Mouse (Mus musculus): Measurements from ENCODE around the gene Gsk3a. TPM values are rescaled to one million over a fixed set of nuclear protein-coding genes. Genes with fewer than 3 reads are reported as not detected.
"Not testable (repeated sequence)": the region's sequence is repeated elsewhere in the genome, so short reads cannot be mapped to it uniquely, and the experiment has no call there.

The Gsk3a gene
- total and polyA plus RNA-seq, 2 experiments from 2014 or later: 21.0 to 150 TPM

DNA sequence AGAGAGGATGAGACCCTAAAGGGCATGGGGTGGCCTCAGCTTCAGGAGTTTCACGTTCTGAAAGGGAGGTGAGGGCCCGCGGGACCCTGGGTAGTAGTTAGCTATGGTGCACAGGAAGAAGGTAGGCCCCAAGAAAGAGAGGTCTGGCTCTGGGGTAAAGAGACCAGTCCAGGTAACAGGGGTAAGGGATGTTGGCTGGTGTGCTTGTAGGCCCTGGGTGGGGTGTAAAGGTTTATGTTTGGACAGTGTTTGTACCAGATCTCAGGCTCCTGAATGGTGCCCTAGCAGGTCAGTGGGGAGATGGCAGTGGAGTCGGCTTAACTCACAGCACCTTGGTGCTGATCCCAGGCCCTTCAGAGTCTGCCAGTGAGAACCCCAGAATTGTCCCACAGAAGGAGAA is 31.4 kb upstream of the Gsk3a start:
- 52% methylated on average over 4 of the region's 4 CpGs for WGBS
- ATAC-seq (no peak), DNase-seq (no peak)
- no peaks in the 10 kb centered on the region for H3K9me3 ChIP-seq (ENCODE audit: low read length)
- peak overlapping the region; percentile 83 for H3K4me2 ChIP-seq (ENCODE audit: low read depth)
- H3K36me3 ChIP-seq (ENCODE audit: insufficient read depth): peaks cover 34% of the 10 kb centered on the region
- peak overlapping the region; percentile 87 for H3K9ac ChIP-seq
- H3K4me3 ChIP-seq (ENCODE audit: low read depth, low read length): peak overlapping the region; percentile 98
- H3K4me1 ChIP-seq (ENCODE audit: insufficient read depth): peaks cover 14% of the 10 kb centered on the region
- H3K27me3 ChIP-seq (ENCODE audit: insufficient read depth, low read length): no peaks in the 10 kb centered on the region
- no peak overlapping the region; the same call in 1 of the 2 replicates for H3K27ac ChIP-seq (ENCODE audit: low read depth, low read length)
- TF ChIP-seq CTCF (IDR thresholded peaks at IDR 0.05; ENCODE audit: low read depth): no peak

GRCm38 (mm10) chr7:25268588-25268987 is 30.9 kb upstream of the Gsk3a start:
- Histone ChIP-seq H3K4me2 (ENCODE audit: low read depth) (peak overlapping the region; percentile 83), H3K27ac (ENCODE audit: low read depth, low read length) (peak overlapping the region; percentile 88), H3K4me1 (ENCODE audit: insufficient read depth) (peaks cover 14% of the 10 kb centered on the region), H3K4me3 (ENCODE audit: low read depth, low read length) (peak overlapping the region; percentile 98), H3K27me3 (ENCODE audit: insufficient read depth, low read length) (no peaks in the 10 kb centered on the region), H3K9ac (peak overlapping the region; percentile 87), H3K9me3 (ENCODE audit: low read length) (no peaks in the 10 kb centered on the region), H3K36me3 (ENCODE audit: insufficient read depth) (peaks cover 29% of the 10 kb centered on the region)
- WGBS: 3% methylated on average over 7 of the region's 7 CpGs
- TF ChIP-seq CTCF (IDR thresholded peaks at IDR 0.05; ENCODE audit: low read depth): no peak
- no peak for ATAC-seq
- no peak for DNase-seq

- peak overlapping the region; percentile 83 for H3K4me2 ChIP-seq (ENCODE audit: low read depth)
- under 1% methylated on average over 33 of the region's 33 CpGs for WGBS
- DNase-seq (peak; percentile 100), ATAC-seq (peak; percentile 94)
- H3K4me1 ChIP-seq (ENCODE audit: insufficient read depth): peaks cover 14% of the 10 kb centered on the region
- no peaks in the 10 kb centered on the region for H3K9me3 ChIP-seq (ENCODE audit: low read length)
- H3K27me3 ChIP-seq (ENCODE audit: insufficient read depth, low read length): no peaks in the 10 kb centered on the region
- H3K36me3 ChIP-seq (ENCODE audit: insufficient read depth): peaks cover 23% of the 10 kb centered on the region
- no peak for TF ChIP-seq CTCF (IDR thresholded peaks at IDR 0.05; ENCODE audit: low read depth)
- peak overlapping the region; percentile 87 for H3K9ac ChIP-seq
- H3K27ac ChIP-seq (ENCODE audit: low read depth, low read length): peak overlapping the region; percentile 91
- peak overlapping the region; percentile 98 for H3K4me3 ChIP-seq (ENCODE audit: low read depth, low read length)
These were observed 30.3 kb upstream of the Gsk3a start for GRCm38 (mm10) chr7:25267751-25268463.

- DNase-seq (peak; percentile 99), ATAC-seq (peak; percentile 84)
- H3K36me3 ChIP-seq (ENCODE audit: insufficient read depth): peaks cover 17% of the 10 kb centered on the region
- peak within 1 kb of the TSS; percentile 87 for H3K9ac ChIP-seq
- TF ChIP-seq CTCF (IDR thresholded peaks at IDR 0.05; ENCODE audit: low read depth): no peak; the same call in 1 of the 2 replicates
- H3K4me3 ChIP-seq (ENCODE audit: low read depth, low read length): peak within 1 kb of the TSS; percentile 98
- no peaks in the 10 kb centered on the region for H3K9me3 ChIP-seq (ENCODE audit: low read length)
- peaks cover 14% of the 10 kb centered on the region for H3K4me1 ChIP-seq (ENCODE audit: insufficient read depth)
- H3K27me3 ChIP-seq (ENCODE audit: insufficient read depth, low read length): no peaks in the 10 kb centered on the region
- H3K4me2 ChIP-seq (ENCODE audit: low read depth): peak within 1 kb of the TSS; percentile 83
- under 1% methylated on average over 29 of the region's 29 CpGs for WGBS
- peak within 1 kb of the TSS; percentile 91 for H3K27ac ChIP-seq (ENCODE audit: low read depth, low read length)
These were observed 29.7 kb upstream of the Gsk3a start, which contains the start of gene Cic for GRCm38 (mm10) chr7:25267301-25267750. TSS of gene Cic (plus strand) at chr7:25267704.

GRCm38 (mm10) chr7:25266180-25266962 is 28.7 kb upstream of the Gsk3a start:
- Histone ChIP-seq H3K4me3 (ENCODE audit: low read depth, low read length) (no peak overlapping the region), H3K27me3 (ENCODE audit: insufficient read depth, low read length) (no peaks in the 10 kb centered on the region), H3K36me3 (ENCODE audit: insufficient read depth) (0 out of 2 replicates have a peak, but pooled peaks cover 7% of the 10 kb centered on the region), H3K4me1 (ENCODE audit: insufficient read depth) (peaks cover 14% of the 10 kb centered on the region), H3K9ac (no peak overlapping the region), H3K9me3 (ENCODE audit: low read length) (no peaks in the 10 kb centered on the region), H3K4me2 (ENCODE audit: low read depth) (no peak overlapping the region), H3K27ac (ENCODE audit: low read depth, low read length) (no peak overlapping the region)
- 90% methylated on average over 8 of the region's 8 CpGs for WGBS
- DNase-seq: no peak
- TF ChIP-seq CTCF (IDR thresholded peaks at IDR 0.05; ENCODE audit: low read depth): no peak
- ATAC-seq: no peak

- H3K36me3 ChIP-seq (ENCODE audit: insufficient read depth); H3K27me3 ChIP-seq (ENCODE audit: insufficient read depth, low read length); DNase-seq; H3K9ac ChIP-seq; H3K4me2 ChIP-seq (ENCODE audit: low read depth); H3K27ac ChIP-seq (ENCODE audit: low read depth, low read length); H3K4me3 ChIP-seq (ENCODE audit: low read depth, low read length); H3K9me3 ChIP-seq (ENCODE audit: low read length); ATAC-seq: not testable (repeated sequence)
- peaks cover 14% of the 10 kb centered on the region for H3K4me1 ChIP-seq (ENCODE audit: insufficient read depth)
- WGBS: 87% methylated on average over 5 of the region's 5 CpGs
These were observed 28.1 kb upstream of the Gsk3a start for GRCm38 (mm10) chr7:25265743-25266142.
